Mouse (Mus musculus) midbrain, embryonic 12.5 days (tissue): ENCODE measurements around the gene Abi2. TPM values are rescaled to one million over a fixed set of nuclear protein-coding genes. Genes with fewer than 3 reads are reported as not detected.
"Not testable (repeated sequence)": the region's sequence is repeated elsewhere in the genome, so short reads cannot be mapped to it uniquely, and the experiment has no call there.

ENCODE experiments used
- ATAC-seq: fragments of 200-750 bp; cut with Nextera tagmentation; 2 replicates; pipeline ENCODE4 v1.8.0; 2017; ENCODE audit warnings: low read depth, moderate TSS enrichment, moderate library complexity; ENCODE audit not compliant: low FRiP score
- H3K27ac ChIP-seq: fragments of 300-500 bp; sonication (generic); replicated peaks from 2 replicates; pipeline ENCODE4 v1.5.1; 2016; ENCODE audit warnings: mild to moderate bottlenecking
- H3K27me3 ChIP-seq: fragments of 300-500 bp; sonication (generic); 2 replicates; pipeline ENCODE4 v1.6.1; 2016; ENCODE audit warnings: mild to moderate bottlenecking
- H3K36me3 ChIP-seq: fragments of 300-500 bp; sonication (generic); 2 replicates; pipeline ENCODE4 v1.6.1; 2016
- H3K4me1 ChIP-seq: fragments of 300-500 bp; sonication (generic); 2 replicates; pipeline ENCODE4 v1.6.1; 2016
- H3K4me2 ChIP-seq: fragments of 300-500 bp; sonication (generic); replicated peaks from 2 replicates; pipeline ENCODE4 v1.6.1; 2016; ENCODE audit warnings: mild to moderate bottlenecking, moderate library complexity
- H3K4me3 ChIP-seq: fragments of 300-500 bp; sonication (generic); 2 replicates; pipeline ENCODE4 v1.5.1; 2016; ENCODE audit warnings: mild to moderate bottlenecking
- H3K9ac ChIP-seq: fragments of 300-500 bp; sonication (generic); replicated peaks from 2 replicates; pipeline ENCODE4 v1.6.1; 2016; ENCODE audit warnings: mild to moderate bottlenecking, moderate library complexity
- H3K9me3 ChIP-seq: fragments of 300-500 bp; sonication (generic); 2 replicates; pipeline ENCODE4 v1.6.1; 2016; ENCODE audit warnings: mild to moderate bottlenecking
- WGBS: fragments of 180-500 bp; shearing (Covaris S2); methylation state at CpG from one replicate; pipeline ENCODE4 v1.1.7; 2016; 5-methylcytosine and 5-hydroxymethylcytosine counted together
- polyA plus RNA-seq: library from polyadenylated mRNA; unstranded; fragments of >200 nt; fragmentation: Nextera tagmentation; extraction: Ambion mirVana; gene quantifications from 2 replicates; pipeline ENCODE4 v1.2.1, GENCODE M21; 2016

Abi2 gene
- polyA plus RNA-seq, 1 experiment from 2014 or later = 65.7 TPM

- no peak for ATAC-seq
- no peaks in the 10 kb centered on the region for H3K27me3 ChIP-seq
Observed at GRCm38 (mm10) chr1:60431531-60431930, 22.1 kb downstream of the Abi2 start.

GRCm38 (mm10) chr1:60432497-60432896 lies 23.1 kb downstream of the Abi2 start:
- 0 out of 2 replicates have a peak, but pooled peaks cover 2% of the 10 kb centered on the region for H3K4me1 ChIP-seq
- H3K9ac ChIP-seq = no peak overlapping the region
- no peak overlapping the region for H3K4me3 ChIP-seq
- no peak for ATAC-seq
- no peak overlapping the region for H3K27ac ChIP-seq
- 0 out of 2 replicates have a peak, but pooled peaks cover 6% of the 10 kb centered on the region for H3K36me3 ChIP-seq
- WGBS = 15% methylated on average over 1 of the region's 1 CpGs
- H3K4me2 ChIP-seq = no peak overlapping the region
- no peaks in the 10 kb centered on the region for H3K27me3 ChIP-seq
- no peaks in the 10 kb centered on the region for H3K9me3 ChIP-seq

More at GRCm38 (mm10) chr1:60431531-60431930, 22.1 kb downstream of the Abi2 start:
- 100% methylated on average over 5 of the region's 5 CpGs for WGBS
- H3K4me1 ChIP-seq = peaks cover 4% of the 10 kb centered on the region; the same call in 1 of the 2 replicates
- no peak overlapping the region for H3K9ac ChIP-seq
- no peak overlapping the region for H3K4me3 ChIP-seq
- no peak overlapping the region for H3K4me2 ChIP-seq
- H3K27ac ChIP-seq = no peak overlapping the region
- H3K36me3 ChIP-seq = 0 out of 2 replicates have a peak, but pooled peaks cover 5% of the 10 kb centered on the region
- H3K9me3 ChIP-seq = no peaks in the 10 kb centered on the region

- peaks cover 22% of the 10 kb centered on the region for H3K36me3 ChIP-seq
- WGBS = 80% methylated on average over 5 of the region's 5 CpGs
- H3K9ac ChIP-seq, ATAC-seq, H3K9me3 ChIP-seq, H3K4me3 ChIP-seq, H3K27me3 ChIP-seq, H3K27ac ChIP-seq, H3K4me1 ChIP-seq, H3K4me2 ChIP-seq: not testable (repeated sequence)
Observed at GRCm38 (mm10) chr1:60441438-60441837, 32.0 kb downstream of the Abi2 start.

GRCm38 (mm10) chr1:60447067-60447466 lies 37.6 kb downstream of the Abi2 start:
- H3K4me1 ChIP-seq = no peaks in the 10 kb centered on the region
- no peak overlapping the region for H3K9ac ChIP-seq
- H3K27ac ChIP-seq = no peak overlapping the region
- 93% methylated on average over 12 of the region's 12 CpGs for WGBS
- no peak overlapping the region for H3K4me2 ChIP-seq
- no peak for ATAC-seq
- H3K9me3 ChIP-seq = no peaks in the 10 kb centered on the region
- no peaks in the 10 kb centered on the region for H3K27me3 ChIP-seq
- H3K36me3 ChIP-seq = peaks cover 37% of the 10 kb centered on the region
- no peak overlapping the region for H3K4me3 ChIP-seq

GRCm38 (mm10) chr1:60449896-60450295 lies 40.5 kb downstream of the Abi2 start:
- H3K9ac ChIP-seq = no peak overlapping the region
- H3K4me2 ChIP-seq = no peak overlapping the region
- no peak overlapping the region for H3K27ac ChIP-seq
- H3K4me1 ChIP-seq = no peaks in the 10 kb centered on the region
- no peaks in the 10 kb centered on the region for H3K9me3 ChIP-seq
- ATAC-seq = no peak
- no peaks in the 10 kb centered on the region for H3K27me3 ChIP-seq
- H3K36me3 ChIP-seq = peaks cover 41% of the 10 kb centered on the region
- 43% methylated on average over 1 of the region's 1 CpGs for WGBS
- H3K4me3 ChIP-seq = no peak overlapping the region

GRCm38 (mm10) chr1:60460623-60461022 lies 51.2 kb downstream of the Abi2 start:
- H3K36me3 ChIP-seq = peaks cover 8% of the 10 kb centered on the region
- no peaks in the 10 kb centered on the region for H3K27me3 ChIP-seq
- no peaks in the 10 kb centered on the region for H3K9me3 ChIP-seq
- 100% methylated on average over 1 of the region's 1 CpGs for WGBS
- no peak overlapping the region for H3K4me3 ChIP-seq
- H3K27ac ChIP-seq = no peak overlapping the region
- no peak overlapping the region for H3K9ac ChIP-seq
- no peak overlapping the region for H3K4me2 ChIP-seq
- ATAC-seq = no peak
- no peaks in the 10 kb centered on the region for H3K4me1 ChIP-seq

- Histone ChIP-seq H3K9ac (no peak overlapping the region), H3K36me3 (peaks cover 32% of the 10 kb centered on the region)
Observed at GRCm38 (mm10) chr1:60469491-60469890, 60.1 kb downstream of the Abi2 start.

GRCm38 (mm10) chr1:60470541-60470940 lies 61.1 kb downstream of the Abi2 start:
- WGBS = 91% methylated on average over 7 of the region's 7 CpGs
- Histone ChIP-seq H3K9me3 (no peaks in the 10 kb centered on the region), H3K4me3 (no peak overlapping the region), H3K4me2 (no peak overlapping the region), H3K4me1 (no peaks in the 10 kb centered on the region), H3K9ac (no peak overlapping the region), H3K27ac (no peak overlapping the region), H3K27me3 (no peaks in the 10 kb centered on the region), H3K36me3 (peaks cover 29% of the 10 kb centered on the region)
- no peak for ATAC-seq

More at GRCm38 (mm10) chr1:60469491-60469890, 60.1 kb downstream of the Abi2 start:
- H3K27me3 ChIP-seq = no peaks in the 10 kb centered on the region
- WGBS = 92% methylated on average over 2 of the region's 2 CpGs
- no peaks in the 10 kb centered on the region for H3K9me3 ChIP-seq
- ATAC-seq = no peak
- no peak overlapping the region for H3K4me3 ChIP-seq
- H3K4me1 ChIP-seq = no peaks in the 10 kb centered on the region
- no peak overlapping the region for H3K4me2 ChIP-seq
- no peak overlapping the region for H3K27ac ChIP-seq

- Histone ChIP-seq H3K36me3 (peaks cover 27% of the 10 kb centered on the region), H3K4me3 (no peak overlapping the region), H3K27ac (no peak overlapping the region), H3K4me2 (no peak overlapping the region), H3K9ac (no peak overlapping the region), H3K4me1 (no peaks in the 10 kb centered on the region), H3K27me3 (no peaks in the 10 kb centered on the region), H3K9me3 (no peaks in the 10 kb centered on the region)
- 71% methylated on average over 1 of the region's 1 CpGs for WGBS
- no peak for ATAC-seq
Observed at GRCm38 (mm10) chr1:60481561-60481960, 72.1 kb downstream of the Abi2 start.

GRCm38 (mm10) chr1:60482881-60483280 lies 73.5 kb downstream of the Abi2 start:
- H3K36me3 ChIP-seq = peaks cover 23% of the 10 kb centered on the region
- no peak overlapping the region for H3K4me3 ChIP-seq
- ATAC-seq = no peak
- no peaks in the 10 kb centered on the region for H3K4me1 ChIP-seq
- H3K27me3 ChIP-seq = no peaks in the 10 kb centered on the region
- 91% methylated on average over 1 of the region's 1 CpGs for WGBS
- no peak overlapping the region for H3K27ac ChIP-seq
- H3K9ac ChIP-seq = no peak overlapping the region
- H3K4me2 ChIP-seq = no peak overlapping the region
- H3K9me3 ChIP-seq = no peaks in the 10 kb centered on the region

- Histone ChIP-seq H3K27me3 (no peaks in the 10 kb centered on the region), H3K4me3 (no peak overlapping the region), H3K4me1 (no peaks in the 10 kb centered on the region), H3K9ac (no peak overlapping the region), H3K9me3 (no peaks in the 10 kb centered on the region), H3K27ac (no peak overlapping the region), H3K4me2 (no peak overlapping the region), H3K36me3 (peaks cover 40% of the 10 kb centered on the region)
- WGBS = 86% methylated on average over 3 of the region's 3 CpGs
- no peak for ATAC-seq
Observed at GRCm38 (mm10) chr1:60485649-60486048, 76.2 kb downstream of the Abi2 start.

GRCm38 (mm10) chr1:60488635-60489034 lies 79.2 kb downstream of the Abi2 start:
- H3K4me2 ChIP-seq = no peak overlapping the region
- H3K27ac ChIP-seq = no peak overlapping the region
- no peaks in the 10 kb centered on the region for H3K9me3 ChIP-seq
- H3K27me3 ChIP-seq = no peaks in the 10 kb centered on the region
- ATAC-seq = no peak
- H3K36me3 ChIP-seq = peaks cover 60% of the 10 kb centered on the region
- WGBS = 87% methylated on average over 8 of the region's 8 CpGs
- H3K4me3 ChIP-seq = no peak overlapping the region
- no peaks in the 10 kb centered on the region for H3K4me1 ChIP-seq
- H3K9ac ChIP-seq = no peak overlapping the region

- Histone ChIP-seq H3K4me2 (no peak overlapping the region), H3K36me3 (peaks cover 68% of the 10 kb centered on the region), H3K27me3 (no peaks in the 10 kb centered on the region), H3K4me1 (no peaks in the 10 kb centered on the region), H3K27ac (no peak overlapping the region), H3K4me3 (no peak overlapping the region), H3K9ac (no peak overlapping the region), H3K9me3 (no peaks in the 10 kb centered on the region)
- ATAC-seq = no peak; the same call in 1 of the 2 replicates
- 92% methylated on average over 2 of the region's 2 CpGs for WGBS
Observed at GRCm38 (mm10) chr1:60489660-60490059, 80.2 kb downstream of the Abi2 start.
